Mouse (Mus musculus): ENCODE measurements around the gene Prelp. TPM values are rescaled to one million over a fixed set of nuclear protein-coding genes. Genes with fewer than 3 reads are reported as not detected.

Gene Prelp
- polyA plus RNA-seq, 1 experiment from 2014 or later = 2.6 TPM

DNA sequence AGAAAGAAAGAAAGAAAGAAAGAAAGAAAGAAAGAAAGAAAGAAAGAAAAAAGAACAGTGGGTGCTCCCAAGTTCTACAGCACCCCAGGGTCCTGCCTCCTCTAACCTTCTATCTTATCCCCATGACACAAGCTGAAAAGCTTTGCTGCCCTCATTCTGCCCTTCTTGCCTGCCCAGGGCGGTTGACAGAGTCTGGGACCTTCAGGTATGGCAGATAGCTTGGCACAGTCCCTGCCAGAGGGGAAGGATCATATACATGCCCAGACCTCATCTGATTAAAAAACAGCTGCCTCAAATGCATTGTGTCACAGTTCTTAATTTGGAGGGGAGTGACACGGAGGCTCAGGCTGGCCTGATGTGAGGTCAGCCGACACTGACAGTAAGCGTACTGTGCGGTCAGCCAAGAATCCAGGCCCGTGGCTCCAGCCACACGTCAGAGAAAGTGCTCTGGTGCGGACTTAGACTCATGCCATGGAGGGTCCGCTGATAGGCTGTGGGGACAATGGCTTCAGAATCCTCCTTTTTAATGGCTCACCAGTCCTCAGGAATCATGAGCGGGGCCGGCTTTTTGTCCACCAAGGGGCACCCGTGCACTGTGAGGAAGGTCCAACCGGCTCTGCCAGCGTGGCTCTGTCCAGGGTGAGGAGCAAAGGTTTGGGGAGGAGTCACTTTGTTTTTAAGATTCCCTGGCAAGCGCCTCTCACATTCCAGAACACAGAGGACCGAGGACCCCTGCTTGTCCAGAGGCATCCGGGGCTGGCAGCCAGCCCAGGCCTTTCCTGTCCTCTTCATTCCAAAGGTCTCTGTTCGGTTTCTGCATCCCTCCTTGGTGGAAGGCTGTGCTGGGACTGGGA is 40.3 kb upstream of the Prelp start:
- Histone ChIP-seq H3K4me1 (ENCODE audit: insufficient read depth, low read length) (peaks cover 32% of the 10 kb centered on the region), H3K27me3 (ENCODE audit: insufficient read depth, low read length) (no peaks in the 10 kb centered on the region), H3K36me3 (ENCODE audit: insufficient read depth, low read length) (no peaks in the 10 kb centered on the region), H3K4me3 (ENCODE audit: low read length) (peak overlapping the region; percentile 9; the same call in 1 of the 2 replicates), H3K9ac (replicated peaks; ENCODE audit: low read length) (peak overlapping the region; percentile 59), H3K27ac (ENCODE audit: low read length) (peak overlapping the region; percentile 79), H3K9me3 (ENCODE audit: low read length) (no peaks in the 10 kb centered on the region), H3K4me2 (replicated peaks; ENCODE audit: low read depth, low read length) (peak overlapping the region; percentile 40)
- peak; percentile 92 for ATAC-seq (ENCODE audit: low FRiP score, low TSS enrichment)
- WGBS = 9% methylated on average over 18 of the region's 18 CpGs

DNA sequence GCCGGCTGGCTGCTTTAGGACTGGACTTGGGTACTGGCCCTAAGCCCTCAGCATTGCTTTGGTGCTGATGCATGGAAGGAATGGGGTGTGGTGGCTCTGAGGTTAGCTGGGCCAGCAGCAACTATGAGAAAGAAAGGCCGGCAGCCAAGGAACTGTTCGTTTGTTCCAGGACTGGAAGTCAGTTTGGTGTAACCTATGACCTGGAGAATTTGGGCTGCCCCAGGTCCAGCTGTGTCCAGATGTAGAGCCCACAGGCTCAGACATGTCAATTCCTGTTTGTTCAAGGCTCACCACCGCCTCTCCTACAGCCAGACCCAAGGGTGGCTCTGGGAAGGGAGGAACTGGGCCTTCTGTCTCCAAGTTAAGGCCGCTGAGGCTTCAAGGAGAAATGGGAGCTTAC is 38.3 kb upstream of the Prelp start:
- Histone ChIP-seq H3K4me3 (ENCODE audit: low read length) (no peak overlapping the region), H3K4me1 (ENCODE audit: insufficient read depth, low read length) (peaks cover 12% of the 10 kb centered on the region; the same call in 1 of the 2 replicates), H3K36me3 (ENCODE audit: insufficient read depth, low read length) (no peaks in the 10 kb centered on the region), H3K27me3 (ENCODE audit: insufficient read depth, low read length) (no peaks in the 10 kb centered on the region), H3K27ac (ENCODE audit: low read length) (peak overlapping the region; percentile 49; the same call in 1 of the 2 replicates), H3K9me3 (ENCODE audit: low read length) (no peaks in the 10 kb centered on the region), H3K4me2 (replicated peaks; ENCODE audit: low read depth, low read length) (no peak overlapping the region), H3K9ac (replicated peaks; ENCODE audit: low read length) (no peak overlapping the region)
- WGBS = 59% methylated on average over 5 of the region's 5 CpGs
- no peak for ATAC-seq (ENCODE audit: low FRiP score, low TSS enrichment)

DNA sequence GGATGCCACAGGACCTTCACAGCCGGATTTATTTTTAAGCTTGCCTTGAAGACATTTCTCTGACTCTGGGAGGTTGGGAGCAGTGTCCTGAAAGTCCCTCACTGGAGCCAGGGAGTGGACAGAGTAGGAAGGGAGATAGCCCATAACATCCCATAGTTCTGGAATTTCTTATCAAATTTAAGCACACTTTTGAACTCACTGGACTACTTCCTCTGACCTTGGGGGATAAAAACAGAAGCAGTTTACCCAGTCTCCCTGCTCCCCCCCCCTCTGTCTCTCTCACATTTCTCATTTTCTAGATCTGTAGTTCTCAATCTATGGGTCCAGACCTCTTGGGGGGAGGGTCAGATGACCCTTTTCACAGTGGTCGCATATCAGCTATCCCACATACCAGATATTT is 32.8 kb upstream of the Prelp start:
- no peaks in the 10 kb centered on the region for H3K9me3 ChIP-seq (ENCODE audit: low read length)
- H3K36me3 ChIP-seq (ENCODE audit: insufficient read depth, low read length) = no peaks in the 10 kb centered on the region
- H3K27me3 ChIP-seq (ENCODE audit: insufficient read depth, low read length) = no peaks in the 10 kb centered on the region
- H3K9ac ChIP-seq (replicated peaks; ENCODE audit: low read length) = no peak overlapping the region; the same call in 1 of the 2 replicates
- no peak overlapping the region for H3K4me3 ChIP-seq (ENCODE audit: low read length)
- H3K27ac ChIP-seq (ENCODE audit: low read length) = no peak overlapping the region
- no peak overlapping the region for H3K4me2 ChIP-seq (replicated peaks; ENCODE audit: low read depth, low read length)
- H3K4me1 ChIP-seq (ENCODE audit: insufficient read depth, low read length) = peaks cover 10% of the 10 kb centered on the region; the same call in 1 of the 2 replicates
- WGBS = 49% methylated on average over 2 of the region's 2 CpGs
- no peak for ATAC-seq (ENCODE audit: low FRiP score, low TSS enrichment)

DNA sequence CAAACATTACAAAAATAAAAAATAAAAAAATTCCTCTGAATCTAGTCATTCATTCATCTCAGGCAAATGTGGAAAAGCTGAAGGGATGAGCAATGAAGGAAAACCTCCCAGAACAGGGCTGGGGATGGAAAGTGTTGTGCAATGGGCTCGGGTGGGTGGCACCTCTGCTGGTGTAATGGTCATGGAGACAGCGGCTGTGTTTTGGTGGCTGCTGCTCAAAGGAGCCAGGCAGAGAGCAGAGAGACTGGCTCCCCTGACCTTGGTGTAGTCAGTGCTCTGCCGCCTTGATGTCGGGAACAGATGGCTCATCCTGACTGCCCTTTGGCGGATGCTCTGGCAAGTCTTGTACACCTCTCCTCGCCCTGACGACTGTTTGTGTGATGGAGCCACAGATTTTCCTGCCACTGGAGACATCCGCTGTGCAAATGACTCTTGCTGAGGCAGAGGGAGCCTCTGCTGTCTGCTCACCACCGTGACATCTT is 32.1 kb upstream of the Prelp start:
- Histone ChIP-seq H3K9me3 (ENCODE audit: low read length) (no peaks in the 10 kb centered on the region), H3K27me3 (ENCODE audit: insufficient read depth, low read length) (no peaks in the 10 kb centered on the region), H3K36me3 (ENCODE audit: insufficient read depth, low read length) (no peaks in the 10 kb centered on the region), H3K4me1 (ENCODE audit: insufficient read depth, low read length) (peaks cover 10% of the 10 kb centered on the region; the same call in 1 of the 2 replicates), H3K4me2 (replicated peaks; ENCODE audit: low read depth, low read length) (no peak overlapping the region), H3K27ac (ENCODE audit: low read length) (no peak overlapping the region), H3K9ac (replicated peaks; ENCODE audit: low read length) (peak overlapping the region; percentile 38; the same call in 1 of the 2 replicates), H3K4me3 (ENCODE audit: low read length) (no peak overlapping the region)
- no peak for ATAC-seq (ENCODE audit: low FRiP score, low TSS enrichment)
- WGBS = 27% methylated on average over 9 of the region's 9 CpGs

DNA sequence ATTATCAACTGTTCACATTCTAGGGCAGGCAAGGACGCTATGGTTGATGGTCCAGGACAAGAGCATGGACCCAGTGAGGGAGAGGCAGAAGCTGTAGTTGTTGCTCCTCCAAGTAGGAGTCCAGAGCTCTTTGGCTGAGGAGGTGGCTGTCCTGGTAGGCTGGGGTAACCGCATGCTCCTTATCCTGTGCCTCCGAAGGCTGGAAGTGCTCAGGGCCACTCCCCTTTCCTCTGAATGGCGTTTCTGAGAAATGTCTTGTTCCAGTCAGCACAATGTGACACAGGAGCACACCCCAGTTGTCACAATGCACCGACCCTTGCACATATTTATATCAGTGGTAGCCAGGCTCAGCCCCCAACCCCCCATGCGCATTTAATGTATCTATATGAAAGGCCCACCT is 30.4 kb upstream of the Prelp start:
- H3K36me3 ChIP-seq (ENCODE audit: insufficient read depth, low read length) = no peaks in the 10 kb centered on the region
- H3K9ac ChIP-seq (replicated peaks; ENCODE audit: low read length) = no peak overlapping the region
- 65% methylated on average over 6 of the region's 6 CpGs for WGBS
- H3K4me2 ChIP-seq (replicated peaks; ENCODE audit: low read depth, low read length) = no peak overlapping the region
- peaks cover 10% of the 10 kb centered on the region; the same call in 1 of the 2 replicates for H3K4me1 ChIP-seq (ENCODE audit: insufficient read depth, low read length)
- H3K4me3 ChIP-seq (ENCODE audit: low read length) = no peak overlapping the region
- no peak for ATAC-seq (ENCODE audit: low FRiP score, low TSS enrichment)
- H3K27me3 ChIP-seq (ENCODE audit: insufficient read depth, low read length) = no peaks in the 10 kb centered on the region
- H3K9me3 ChIP-seq (ENCODE audit: low read length) = no peaks in the 10 kb centered on the region
- no peak overlapping the region for H3K27ac ChIP-seq (ENCODE audit: low read length)

DNA sequence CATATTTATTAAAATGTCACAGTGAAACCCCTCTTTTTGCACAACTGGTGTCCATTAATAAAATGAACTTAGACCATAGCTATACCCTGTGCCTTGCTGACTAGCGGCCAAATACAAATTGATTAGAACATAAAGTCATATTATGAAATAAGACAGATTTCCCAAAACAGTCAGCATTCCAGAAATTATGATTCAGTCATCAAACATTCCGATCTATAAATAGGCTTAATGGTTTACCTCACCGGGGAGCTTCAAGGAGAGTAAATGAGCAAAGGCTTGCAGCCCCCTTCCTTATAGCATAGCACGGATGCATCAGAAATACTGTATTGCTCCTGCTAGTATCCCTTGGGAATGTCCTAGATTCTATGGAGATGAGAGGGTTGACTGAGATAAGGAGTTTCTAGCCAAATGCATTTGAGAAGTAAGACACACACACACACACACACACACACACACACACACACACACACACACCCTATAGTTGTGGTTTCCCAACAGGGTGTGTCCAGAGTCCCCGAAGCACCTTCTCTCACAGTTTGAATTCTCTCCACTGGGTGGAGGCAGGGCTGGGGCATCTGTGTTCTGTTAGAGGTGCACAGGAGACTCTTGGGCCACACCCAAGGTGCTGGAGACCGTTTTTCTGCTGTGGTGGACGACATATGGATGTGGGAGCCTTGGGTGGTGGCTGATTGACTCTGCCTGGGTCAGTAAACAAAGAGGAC is 29.0 kb upstream of the Prelp start:
- H3K36me3 ChIP-seq (ENCODE audit: insufficient read depth, low read length) = no peaks in the 10 kb centered on the region
- ATAC-seq (ENCODE audit: low FRiP score, low TSS enrichment) = no peak

DNA sequence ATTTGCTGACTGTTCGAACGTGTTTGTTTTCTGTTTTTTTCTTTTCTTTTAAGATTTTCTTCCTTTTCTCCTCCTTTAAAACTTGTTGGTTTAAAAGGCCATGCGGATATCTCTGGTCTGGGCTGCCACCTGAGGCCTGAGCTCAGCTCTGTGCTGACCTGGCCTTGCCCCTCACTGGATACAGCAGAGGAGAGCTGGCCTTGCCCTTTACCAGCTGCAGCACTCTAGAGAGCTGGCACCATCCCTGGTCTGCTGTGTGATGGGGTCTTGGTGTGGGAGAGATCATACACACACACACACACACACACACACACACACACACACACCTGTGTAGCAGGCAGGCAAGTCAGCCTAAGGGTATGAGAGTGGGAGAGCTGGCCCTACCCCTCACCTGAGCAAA is 23.9 kb upstream of the Prelp start:
- Histone ChIP-seq H3K36me3 (ENCODE audit: insufficient read depth, low read length) (no peaks in the 10 kb centered on the region), H3K27me3 (ENCODE audit: insufficient read depth, low read length) (no peaks in the 10 kb centered on the region), H3K9ac (replicated peaks; ENCODE audit: low read length) (no peak overlapping the region), H3K4me2 (replicated peaks; ENCODE audit: low read depth, low read length) (no peak overlapping the region), H3K27ac (ENCODE audit: low read length) (no peak overlapping the region), H3K4me3 (ENCODE audit: low read length) (no peak overlapping the region), H3K4me1 (ENCODE audit: insufficient read depth, low read length) (peaks cover 7% of the 10 kb centered on the region), H3K9me3 (ENCODE audit: low read length) (peaks cover 10% of the 10 kb centered on the region; the same call in 1 of the 2 replicates)
- no peak for ATAC-seq (ENCODE audit: low FRiP score, low TSS enrichment)
- 87% methylated on average over 3 of the region's 3 CpGs for WGBS

More for the DNA sequence above, 29.0 kb upstream of the Prelp start:
- WGBS = 62% methylated on average over 7 of the region's 7 CpGs
- H3K27ac ChIP-seq (ENCODE audit: low read length) = no peak overlapping the region
- no peak overlapping the region for H3K4me3 ChIP-seq (ENCODE audit: low read length)
- no peak overlapping the region for H3K9ac ChIP-seq (replicated peaks; ENCODE audit: low read length)
- no peak overlapping the region for H3K4me2 ChIP-seq (replicated peaks; ENCODE audit: low read depth, low read length)
- no peaks in the 10 kb centered on the region for H3K27me3 ChIP-seq (ENCODE audit: insufficient read depth, low read length)
- H3K9me3 ChIP-seq (ENCODE audit: low read length) = no peaks in the 10 kb centered on the region
- H3K4me1 ChIP-seq (ENCODE audit: insufficient read depth, low read length) = peaks cover 10% of the 10 kb centered on the region; the same call in 1 of the 2 replicates

DNA sequence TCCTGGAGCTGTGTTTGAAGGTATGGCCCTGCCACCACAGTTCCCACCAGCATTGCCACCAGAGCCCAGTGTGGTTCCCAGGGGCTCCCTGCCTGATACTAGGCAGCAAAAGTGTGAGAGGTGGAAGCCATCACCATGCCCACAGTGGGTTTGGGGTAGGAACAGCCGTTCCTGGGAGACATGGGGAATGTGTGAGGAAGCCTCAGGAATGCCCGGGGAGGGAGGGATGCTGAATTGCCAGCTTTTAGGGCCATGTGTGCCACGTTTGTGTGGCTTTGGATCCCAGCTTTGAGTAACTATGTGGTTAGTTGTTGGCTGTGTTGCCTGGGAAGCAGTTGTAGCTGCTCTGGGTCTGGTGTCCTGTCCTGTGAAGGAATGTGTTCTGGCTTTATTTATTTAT is 20.7 kb upstream of the Prelp start:
- no peaks in the 10 kb centered on the region for H3K27me3 ChIP-seq (ENCODE audit: insufficient read depth, low read length)
- 76% methylated on average over 3 of the region's 3 CpGs for WGBS
- H3K4me1 ChIP-seq (ENCODE audit: insufficient read depth, low read length) = peaks cover 7% of the 10 kb centered on the region
- no peak overlapping the region for H3K27ac ChIP-seq (ENCODE audit: low read length)
- peaks cover 10% of the 10 kb centered on the region; the same call in 1 of the 2 replicates for H3K9me3 ChIP-seq (ENCODE audit: low read length)
- H3K36me3 ChIP-seq (ENCODE audit: insufficient read depth, low read length) = no peaks in the 10 kb centered on the region
- no peak overlapping the region for H3K4me2 ChIP-seq (replicated peaks; ENCODE audit: low read depth, low read length)
- no peak overlapping the region for H3K9ac ChIP-seq (replicated peaks; ENCODE audit: low read length)
- no peak for ATAC-seq (ENCODE audit: low FRiP score, low TSS enrichment)
- H3K4me3 ChIP-seq (ENCODE audit: low read length) = no peak overlapping the region

DNA sequence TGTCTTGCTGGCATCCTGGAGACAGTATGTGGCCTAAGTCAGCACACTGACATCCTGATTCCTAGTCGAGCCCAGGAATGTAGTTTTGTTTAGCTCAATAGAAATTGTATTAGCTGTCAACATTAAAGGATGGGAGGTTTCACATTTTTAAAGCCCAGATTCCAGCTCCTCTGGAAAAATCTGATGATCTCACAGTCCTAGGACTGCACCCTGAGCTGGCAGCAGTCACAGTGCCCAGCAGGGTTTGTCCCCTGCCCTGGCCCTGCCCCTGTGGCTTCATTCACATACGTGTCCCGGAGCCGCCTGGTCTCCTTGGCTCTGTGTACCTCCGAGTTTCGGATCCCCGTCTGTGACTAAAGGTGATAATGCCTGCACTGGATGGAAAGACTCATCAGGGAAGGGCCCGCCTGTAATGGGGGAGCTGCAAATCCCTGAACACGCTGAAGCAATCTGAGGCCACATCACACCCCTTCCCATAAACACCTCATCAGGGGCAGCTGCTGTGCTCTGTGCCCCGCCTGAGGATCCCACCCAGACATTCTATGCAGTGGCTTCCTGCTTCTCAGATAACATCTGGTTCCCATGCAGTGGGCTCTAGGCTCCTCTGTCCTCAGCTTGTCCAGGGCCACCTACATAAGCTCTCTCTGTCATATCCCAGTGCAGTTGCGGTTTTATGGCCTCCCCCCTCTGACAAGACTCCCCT is 20.1 kb upstream of the Prelp start:
- Histone ChIP-seq H3K27me3 (ENCODE audit: insufficient read depth, low read length) (no peaks in the 10 kb centered on the region), H3K36me3 (ENCODE audit: insufficient read depth, low read length) (no peaks in the 10 kb centered on the region), H3K9ac (replicated peaks; ENCODE audit: low read length) (no peak overlapping the region), H3K27ac (ENCODE audit: low read length) (no peak overlapping the region), H3K4me1 (ENCODE audit: insufficient read depth, low read length) (peaks cover 7% of the 10 kb centered on the region), H3K9me3 (ENCODE audit: low read length) (peaks cover 10% of the 10 kb centered on the region; the same call in 1 of the 2 replicates), H3K4me2 (replicated peaks; ENCODE audit: low read depth, low read length) (no peak overlapping the region), H3K4me3 (ENCODE audit: low read length) (no peak overlapping the region)
- 51% methylated on average over 11 of the region's 11 CpGs for WGBS
- no peak for ATAC-seq (ENCODE audit: low FRiP score, low TSS enrichment)

Data from kidney, embryonic 16.5 days (tissue).